Mouse (Mus musculus) MEL (cell line): Measurements from ENCODE around the gene Slc22a15. TPM values are rescaled to one million over a fixed set of nuclear protein-coding genes. Genes with fewer than 3 reads are reported as not detected.

Source experiments
- DNase-seq: peaks from one replicate; pipeline ENCODE4 v3.0.0; 2011; ENCODE audit warnings: low read depth, low spot score
- H3K27ac ChIP-seq: 2 replicates; pipeline ENCODE4 v1.5.1; 2012; ENCODE audit warnings: low read depth, mild to moderate bottlenecking, control low read depth, low read length, moderate library complexity; ENCODE audit not compliant: control insufficient read depth
- H3K27me3 ChIP-seq, 2 experiments: fragments of 150-350 bp in 1 of 2; sonication (generic) in 1 of 2; 2 replicates each; pipeline ENCODE4 v1.6.1; 2012; ENCODE audit warnings: low read length in 2 of 2, mild to moderate bottlenecking in 2 of 2, improper control_type of control experiment in 1 of 2, moderate library complexity in 1 of 2; ENCODE audit not compliant: insufficient read depth in 2 of 2, control insufficient read depth in 1 of 2
- H3K36me3 ChIP-seq, 2 experiments: 2 replicates each; pipeline ENCODE4 v1.6.1; 2012 to 2014; ENCODE audit warnings: low read length in 2 of 2, improper control_type of control experiment in 1 of 2, inconsistent platforms in 1 of 2, mild to moderate bottlenecking in 1 of 2; ENCODE audit not compliant: insufficient read depth in 2 of 2, control insufficient read depth in 1 of 2
- H3K4me1 ChIP-seq, 2 experiments: fragments of 150-350 bp in 1 of 2; sonication (generic) in 1 of 2; 2 replicates each; pipeline ENCODE4 v1.6.1; 2012; ENCODE audit warnings: low read length in 2 of 2, improper control_type of control experiment in 1 of 2, mild to moderate bottlenecking in 1 of 2; ENCODE audit not compliant: insufficient read depth in 2 of 2, control insufficient read depth in 1 of 2
- H3K4me3 ChIP-seq, 2 experiments: fragments of 150-350 bp in 1 of 2; sonication (generic) in 1 of 2; 2 replicates each; pipeline ENCODE4 v1.5.1; 2012; ENCODE audit warnings: low read depth in 2 of 2, low read length in 2 of 2, mild to moderate bottlenecking in 2 of 2, moderate library complexity in 2 of 2, control low read depth in 1 of 2, improper control_type of control experiment in 1 of 2; ENCODE audit not compliant: control insufficient read depth in 1 of 2, insufficient read depth in 1 of 2
- H3K79me2 ChIP-seq: 2 replicates; pipeline ENCODE4 v1.6.1; 2012; ENCODE audit warnings: mild to moderate bottlenecking, low read length, moderate library complexity; ENCODE audit not compliant: control insufficient read depth, poor library complexity, insufficient read depth
- H3K9ac ChIP-seq: 2 replicates; pipeline ENCODE4 v1.6.1; 2012; ENCODE audit warnings: low read depth, mild to moderate bottlenecking, control low read depth, low read length, moderate library complexity; ENCODE audit not compliant: control insufficient read depth, poor library complexity, severe bottlenecking
- H3K9me3 ChIP-seq: fragments of 150-350 bp; sonication (generic); replicated peaks from 2 replicates; pipeline ENCODE4 v1.6.1; 2012; ENCODE audit warnings: mild to moderate bottlenecking, low read length, improper control_type of control experiment, moderate library complexity; ENCODE audit not compliant: insufficient read depth
- CHD2 ChIP-seq: IDR thresholded peaks from 2 replicates; pipeline ENCODE4 v1.6.1; 2011; ENCODE audit warnings: low read length, improper control_type of control experiment
- E2F4 ChIP-seq: IDR thresholded peaks from 2 replicates; pipeline ENCODE4 v1.6.1; 2011; ENCODE audit warnings: low read depth, low read length, improper control_type of control experiment, borderline replicate concordance
- ELF1 ChIP-seq: IDR thresholded peaks from 2 replicates; pipeline ENCODE4 v1.6.1; 2014; ENCODE audit warnings: low read depth, mild to moderate bottlenecking, inconsistent platforms, low read length, improper control_type of control experiment, moderate library complexity
- GABPA ChIP-seq: IDR thresholded peaks from 2 replicates; pipeline ENCODE4 v1.6.1; 2012; ENCODE audit warnings: low read depth, mild to moderate bottlenecking, inconsistent platforms, low read length, improper control_type of control experiment, moderate library complexity
- KAT2A ChIP-seq: conservative IDR thresholded peaks from 2 replicates; pipeline ENCODE4 v1.6.1; 2012; ENCODE audit warnings: low read depth, low read length, improper control_type of control experiment, inconsistent platforms
- MAFK ChIP-seq: IDR thresholded peaks from 2 replicates; pipeline ENCODE4 v1.6.1; 2011; ENCODE audit warnings: low read depth, mild to moderate bottlenecking, low read length, improper control_type of control experiment, borderline replicate concordance
- MAX ChIP-seq: IDR thresholded peaks from 2 replicates; pipeline ENCODE4 v1.6.1; 2011; ENCODE audit warnings: low read length, improper control_type of control experiment
- MYB ChIP-seq: IDR thresholded peaks from 2 replicates; pipeline ENCODE4 v1.6.1; 2011; ENCODE audit warnings: mild to moderate bottlenecking, low read depth, low read length, improper control_type of control experiment
- MYC ChIP-seq: IDR thresholded peaks from 2 replicates; pipeline ENCODE4 v1.6.1; 2011; ENCODE audit warnings: low read depth, mild to moderate bottlenecking, low read length, improper control_type of control experiment, moderate library complexity
- POLR2A ChIP-seq, 2 experiments: IDR thresholded peaks; 2 replicates each; pipeline ENCODE4 v1.6.1; 2011 to 2012; ENCODE audit warnings: low read length in 2 of 2, mild to moderate bottlenecking in 2 of 2, control low read depth in 1 of 2, improper control_type of control experiment in 1 of 2, low read depth in 1 of 2, moderate library complexity in 1 of 2; ENCODE audit not compliant: control insufficient read depth in 1 of 2, insufficient read depth in 1 of 2, poor library complexity in 1 of 2
- POLR2AphosphoS2 ChIP-seq: IDR thresholded peaks from 2 replicates; pipeline ENCODE4 v1.6.1; 2011; ENCODE audit warnings: low read length, improper control_type of control experiment
- RAD21 ChIP-seq: IDR thresholded peaks from 2 replicates; pipeline ENCODE4 v1.6.1; 2011; ENCODE audit warnings: mild to moderate bottlenecking, low read depth, low read length, improper control_type of control experiment
- TAL1 ChIP-seq: IDR thresholded peaks from 2 replicates; pipeline ENCODE4 v1.6.1; 2012; ENCODE audit warnings: mild to moderate bottlenecking, inconsistent platforms, low read length, moderate library complexity, mixed read lengths
- UBTF ChIP-seq: IDR thresholded peaks from 2 replicates; pipeline ENCODE4 v1.6.1; 2012; ENCODE audit warnings: low read depth, mild to moderate bottlenecking, inconsistent platforms, low read length, improper control_type of control experiment, moderate library complexity, borderline replicate concordance; ENCODE audit not compliant: insufficient read depth
- USF2 ChIP-seq, 2 experiments: IDR thresholded peaks; 2 replicates each; pipeline ENCODE4 v1.6.1; 2011 to 2012; ENCODE audit warnings: improper control_type of control experiment in 2 of 2, low read length in 2 of 2, borderline replicate concordance in 1 of 2, inconsistent platforms in 1 of 2, low read depth in 1 of 2, mild to moderate bottlenecking in 1 of 2; ENCODE audit not compliant: insufficient read depth in 1 of 2
- ZC3H11A ChIP-seq: IDR thresholded peaks from 2 replicates; pipeline ENCODE4 v1.6.1; 2012; ENCODE audit warnings: low read depth, mild to moderate bottlenecking, inconsistent platforms, low read length, improper control_type of control experiment
- ZMIZ1 ChIP-seq: IDR thresholded peaks from 2 replicates; pipeline ENCODE4 v1.6.1; 2012; ENCODE audit warnings: low read depth, mild to moderate bottlenecking, inconsistent platforms, low read length, improper control_type of control experiment, moderate library complexity
- polyA plus RNA-seq, 2 experiments: library from polyadenylated mRNA; stranded (reverse) in 1 of 2; unstranded in 1 of 2; fragments of >175 nt in 1 of 2; fragments of >200 nt in 1 of 2; gene quantifications; 2 replicates each; pipeline versions ENCODE4 v1.2.1 to v1.2.4; 2012; ENCODE audit warnings: low replicate concordance in 2 of 2, low read depth in 1 of 2; ENCODE audit not compliant: insufficient read length in 2 of 2, insufficient read depth in 1 of 2, missing spikeins in 1 of 2
- total RNA-seq: library from RNA; depleted of rRNA; stranded (reverse); fragments of 300-350 nt; gene quantifications from 2 replicates; pipeline ENCODE4 v1.2.3, GENCODE M21; 2012

Gene Slc22a15
- total and polyA plus RNA-seq, 3 experiments: 2.2 to 7.9 TPM; not detected in 1

DNA sequence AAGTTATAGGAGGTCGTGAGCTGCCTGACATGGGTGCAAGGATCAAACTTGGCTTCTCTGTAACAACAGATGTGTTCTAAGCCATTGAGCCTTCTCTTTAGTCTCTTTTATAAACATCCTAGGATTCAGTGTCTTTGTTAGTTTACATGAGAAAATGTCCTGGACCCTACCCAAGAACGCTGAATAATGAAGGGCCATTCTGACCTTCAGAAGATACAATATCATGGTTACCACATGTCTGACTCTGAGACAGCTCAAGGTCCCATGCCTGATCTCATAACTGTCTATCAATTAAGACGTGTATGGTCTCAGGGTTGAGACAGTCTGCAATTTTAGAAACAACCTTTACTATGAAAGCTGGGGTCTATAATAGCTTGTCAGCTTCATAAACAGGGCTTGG lies 62.4 kb downstream of the Slc22a15 start:
- no peak for DNase-seq
- Histone ChIP-seq H3K4me3 (no peak overlapping the region), H3K9ac (no peak overlapping the region), H3K27me3 (no peaks in the 10 kb centered on the region), H3K27ac (no peak overlapping the region), H3K9me3 (no peaks in the 10 kb centered on the region), H3K79me2 (no peaks in the 10 kb centered on the region), H3K4me1 (no peaks in the 10 kb centered on the region), H3K36me3 (no peaks in the 10 kb centered on the region)
- TF ChIP-seq MAFK: no peak
- TF ChIP-seq MAX: no peak
- no peak for TF ChIP-seq MYC

DNA sequence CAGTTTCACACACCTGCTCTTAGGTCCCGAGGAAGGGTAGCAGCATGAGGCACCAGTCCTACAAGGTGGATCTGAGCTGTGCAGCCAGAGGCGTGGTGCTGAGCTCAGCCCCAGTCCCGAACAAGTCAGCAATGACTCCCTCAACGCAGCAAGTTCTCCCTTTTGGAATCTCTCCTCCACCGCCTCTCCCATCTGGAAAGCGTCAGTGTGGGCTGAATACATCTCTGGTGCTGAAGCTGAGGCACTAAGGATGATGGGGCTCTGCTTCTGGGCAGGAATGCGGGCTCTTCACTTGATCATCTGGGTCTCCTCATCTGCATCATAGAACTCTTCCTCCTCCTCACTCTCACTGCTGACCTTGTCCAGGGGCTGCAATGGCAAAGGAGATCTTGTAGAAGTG lies 64.1 kb downstream of the Slc22a15 start:
- DNase-seq: no peak
- Histone ChIP-seq H3K27ac (no peak overlapping the region), H3K4me3 (no peak overlapping the region), H3K9ac (no peak overlapping the region), H3K27me3 (no peaks in the 10 kb centered on the region), H3K9me3 (no peaks in the 10 kb centered on the region), H3K4me1 (no peaks in the 10 kb centered on the region), H3K36me3 (no peaks in the 10 kb centered on the region), H3K79me2 (no peaks in the 10 kb centered on the region)
- TF ChIP-seq ELF1 (no peak), USF2 (IDR thresholded peaks at IDR 0.05; ENCODE audit: borderline replicate concordance in 1 of 2, insufficient read depth in 1 of 2, low read depth in 1 of 2, low read length in 2 of 2) (no peak), ZMIZ1 (no peak), POLR2AphosphoS2 (no peak), E2F4 (no peak), MYB (no peak), MAFK (no peak), GABPA (no peak), MAX (no peak), TAL1 (no peak), POLR2A (IDR thresholded peaks at IDR 0.05; ENCODE audit: control insufficient read depth in 1 of 2, insufficient read depth in 1 of 2, low read depth in 1 of 2, low read length in 2 of 2, poor library complexity in 1 of 2) (no peak), CHD2 (no peak), UBTF (no peak), RAD21 (no peak), ZC3H11A (no peak), MYC (no peak), KAT2A (no peak)
